Mouse (Mus musculus): ENCODE results near the gene Gm9112.
"Not testable (repeated sequence)": the region's sequence is repeated elsewhere in the genome, so short reads cannot be mapped to it uniquely, and the experiment has no call there.

Gene Gm9112

GRCm38 (mm10) chrX:102707535-102707934 lies at the start of gene Gm9112, which contains the start of gene Dmrtc1b:
Gene Gm9112, minus strand, starts transcription at chrX:102707635.
Gene Dmrtc1b, plus strand, starts transcription at chrX:102707865.
- POLR2A ChIA-PET = not testable (repeated sequence)

GRCm38 (mm10) chrX:102724226-102724625 lies 16.8 kb upstream of the Gm9112 start:
- POLR2A ChIA-PET, CTCF ChIA-PET: not testable (repeated sequence)

More at GRCm38 (mm10) chrX:102707535-102707934, at the start of gene Gm9112, which contains the start of gene Dmrtc1b:
- CTCF ChIA-PET = not testable (repeated sequence)

GRCm38 (mm10) chrX:102700636-102701035 lies 6.8 kb downstream of the Gm9112 start:
- POLR2A ChIA-PET, CTCF ChIA-PET: not testable (repeated sequence)

GRCm38 (mm10) chrX:102689252-102689651 lies 18.2 kb downstream of the Gm9112 start:
- CTCF ChIA-PET, POLR2A ChIA-PET: not testable (repeated sequence)

GRCm38 (mm10) chrX:102686872-102687271 lies 20.6 kb downstream of the Gm9112 start, which contains the start of gene Gm3880:
Gene Gm3880, minus strand, starts transcription at chrX:102686972.
- POLR2A ChIA-PET = not testable (repeated sequence)
- CTCF ChIA-PET = interaction anchor here in 1 of 4 experiments (0.5 kb wide), 1 partner anchor 381 kb away, joined by 6 read pairs; no protein-coding TSS in a partner anchor

- POLR2A ChIA-PET = interaction anchor here in 2 of 4 experiments (0.7 to 1.0 kb wide), 4 partner anchors 40 to 492 kb away, joined by 3 to 8 read pairs (median 3); no protein-coding TSS in a partner anchor
- CTCF ChIA-PET = not testable (repeated sequence)
Observed at GRCm38 (mm10) chrX:102684706-102685105, 22.7 kb downstream of the Gm9112 start.

GRCm38 (mm10) chrX:102666641-102667040 lies 40.8 kb downstream of the Gm9112 start:
- POLR2A ChIA-PET = no interaction called here
- CTCF ChIA-PET = no interaction called here

- POLR2A ChIA-PET = no interaction called here
- CTCF ChIA-PET = interaction anchor here in 2 of 4 experiments (0.6 to 0.7 kb wide), 5 partner anchors 182 to 1783 kb away, joined by 3 to 4 read pairs (median 3); no protein-coding TSS in a partner anchor
Observed at GRCm38 (mm10) chrX:102660712-102661111, 46.7 kb downstream of the Gm9112 start.

Measured in embryonic stem cell, embryonic (primary cell).